Mouse (Mus musculus) left cerebral cortex, adult 2 months (tissue): Measurements from ENCODE around the gene Ube2t. TPM values are rescaled to one million over a fixed set of nuclear protein-coding genes. Genes with fewer than 3 reads are reported as not detected.

Source experiments
- DNase-seq, 2 experiments: peaks; one replicate each; pipeline ENCODE4 v3.0.0; 2021 to 2022; ENCODE audit warnings: low spot score in 2 of 2, mixed read lengths in 1 of 2; ENCODE audit errors: extremely low spot score in 1 of 2
- H3K27ac ChIP-seq: fragments of 200-600 bp; 2 replicates; pipeline ENCODE4 v1.8.1; 2022
- H3K4me3 ChIP-seq: fragments of 200-600 bp; 2 replicates; pipeline ENCODE4 v1.8.1; 2022
- CTCF ChIP-seq: fragments of 200-600 bp; IDR thresholded peaks from 2 replicates; pipeline ENCODE4 v1.8.1; 2022; ENCODE audit warnings: antibody characterized with exemption, mild to moderate bottlenecking, moderate library complexity
- intact Hi-C: fragments of 180-260 bp; cut with DNase I; formaldehyde crosslinking; loops from one replicate; pipeline ENCODE4 v1.15.1; 2025
- total RNA-seq, 2 experiments: library from RNA; stranded (reverse); gene quantifications; 2 replicates each; pipeline ENCODE4 v1.2.3; 2021

Gene Ube2t
- total RNA-seq, 2 experiments from 2014 or later = 1.5 to 2.0 TPM

DNA sequence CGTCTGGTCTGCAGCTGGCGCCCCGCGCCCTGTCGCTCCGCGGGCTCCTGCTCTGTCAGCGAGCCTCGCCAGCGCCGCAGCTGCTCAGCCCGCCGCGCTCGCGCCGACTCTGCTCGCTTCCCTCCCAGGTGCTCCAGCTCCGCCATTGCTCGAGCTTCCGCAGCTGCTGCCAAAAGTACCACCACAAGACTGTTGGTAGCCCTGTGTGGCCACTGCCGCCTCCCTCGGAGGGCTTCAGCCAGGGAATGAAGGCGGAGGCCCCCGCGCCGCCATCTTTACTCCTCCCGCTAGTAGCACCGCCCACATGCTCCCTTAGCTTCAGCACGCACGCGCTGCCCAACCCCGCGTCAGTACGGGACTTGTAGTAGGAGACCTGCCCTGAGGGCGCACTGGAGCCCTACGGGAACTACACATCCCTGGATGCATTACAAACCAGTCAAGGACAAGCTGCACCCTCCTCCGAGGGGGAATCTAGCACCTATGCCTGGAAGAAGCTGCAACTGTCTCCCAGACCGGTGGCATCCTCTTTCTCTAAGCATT lies 6.7 kb upstream of the Ube2t start, which contains the start of gene Ppp1r12b:
Gene Ppp1r12b, minus strand, starts transcription at position 306 of the 540 bp plus-strand sequence.
- TF ChIP-seq CTCF = peak; percentile 49
- Histone ChIP-seq H3K4me3 (peak within 1 kb of the TSS; percentile 88), H3K27ac (peak within 1 kb of the TSS; percentile 95)
- peak; percentile 94 to 96 for DNase-seq
- intact Hi-C loops = loop anchor here (2.0 kb wide), 1 partner anchor 47 kb away; no protein-coding TSS in a partner anchor

DNA sequence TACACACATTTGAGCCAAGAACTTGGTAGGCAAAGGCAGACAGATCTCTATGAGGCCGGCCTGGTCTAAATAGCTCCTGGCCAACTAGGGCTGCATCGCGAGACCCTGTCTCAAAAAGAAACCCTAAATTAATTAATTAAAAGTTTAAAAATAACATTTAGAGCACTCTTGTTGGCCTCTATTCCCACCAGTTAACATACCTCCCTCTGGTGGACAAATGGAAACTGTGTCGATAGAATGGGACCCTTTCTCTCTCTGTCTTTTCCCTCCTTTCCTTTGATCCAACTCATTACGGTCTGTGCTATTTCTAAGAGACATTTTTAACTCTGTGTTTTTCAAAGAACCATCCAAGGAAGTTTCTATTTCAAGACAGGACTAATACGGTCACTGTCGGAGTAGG lies 1.7 kb upstream of the Ube2t start:
- peak; percentile 52 for TF ChIP-seq CTCF
- H3K27ac ChIP-seq = no peak overlapping the region
- H3K4me3 ChIP-seq = no peak overlapping the region
- intact Hi-C loops = loop anchor here (5.0 kb wide), 1 partner anchor 323 kb away; no protein-coding TSS in a partner anchor
- DNase-seq = no peak

DNA sequence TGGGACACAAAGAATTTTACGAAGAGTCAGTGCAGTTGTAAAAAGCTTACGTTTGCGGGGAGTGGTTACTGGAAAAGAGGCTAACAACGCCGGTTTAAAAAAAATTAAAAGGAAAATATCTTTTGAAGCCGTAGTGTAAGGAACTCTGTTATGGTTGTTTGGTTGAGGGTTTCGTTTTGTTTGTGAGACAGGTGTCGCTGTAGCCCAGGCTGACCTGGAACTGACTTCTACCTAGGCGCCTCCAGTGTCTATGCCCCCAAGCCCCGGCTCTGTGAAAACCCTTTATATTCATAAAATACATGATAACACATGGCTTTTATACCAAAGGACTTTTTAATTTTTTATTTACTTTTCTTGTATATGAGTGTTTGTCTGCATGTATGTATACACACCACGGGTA lies 456 bp downstream of the Ube2t start:
- intact Hi-C loops = loop anchor here (5.0 kb wide), 1 partner anchor 326 kb away; no protein-coding TSS in a partner anchor
- Histone ChIP-seq H3K4me3 (peak overlapping the region; percentile 82), H3K27ac (no peak overlapping the region)

DNA sequence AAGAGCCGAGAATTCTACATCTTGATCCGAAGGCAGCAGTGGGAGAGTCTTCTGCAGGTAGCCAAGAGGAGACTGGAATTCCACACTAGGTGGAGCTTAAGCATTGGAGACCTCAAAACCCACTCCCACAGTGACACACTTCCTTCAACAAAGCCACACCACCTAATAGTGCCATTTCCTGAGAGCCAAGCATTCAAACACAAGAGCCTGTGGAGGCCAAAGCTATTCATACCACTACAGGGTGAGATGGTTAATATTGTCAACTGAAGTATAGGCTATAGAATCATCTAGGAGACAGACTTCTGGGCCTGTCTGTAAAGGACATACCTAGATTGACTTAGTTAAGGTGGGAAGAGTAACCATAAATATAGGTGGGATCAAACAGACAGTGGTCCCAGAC lies 3.1 kb downstream of the Ube2t start:
- no peak for TF ChIP-seq CTCF
- Histone ChIP-seq H3K27ac (no peak overlapping the region), H3K4me3 (no peak overlapping the region)
- intact Hi-C loops = no loop called here
- DNase-seq = no peak

More for the DNA sequence above, 456 bp downstream of the Ube2t start:
- TF ChIP-seq CTCF = no peak; the same call in 1 of the 2 replicates
- no peak for DNase-seq

DNA sequence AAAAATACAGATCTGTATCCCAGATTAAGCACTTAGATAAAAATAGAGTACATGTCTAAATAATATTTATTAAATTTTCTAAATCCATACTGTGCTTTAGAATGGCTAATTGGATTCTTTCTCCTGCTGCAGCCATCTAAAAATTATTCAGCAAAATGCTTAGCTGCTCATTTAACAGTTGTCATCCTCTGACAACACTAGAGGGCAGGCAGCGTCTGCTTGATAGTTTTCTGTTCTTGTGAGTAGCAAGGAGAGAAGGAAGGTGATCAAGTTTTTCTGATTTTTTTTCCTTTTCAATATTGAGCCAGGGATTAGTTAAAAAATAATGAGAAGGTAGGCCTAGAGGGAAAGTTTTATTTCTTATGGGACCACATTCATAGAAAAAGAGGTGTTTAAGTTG lies 10.6 kb downstream of the Ube2t start:
- no peak for DNase-seq
- peak; percentile 58 for TF ChIP-seq CTCF
- no peak overlapping the region for H3K4me3 ChIP-seq
- intact Hi-C loops = loop anchor here (5.0 to 10.0 kb wide), 2 partner anchors 134 to 392 kb away; partner anchors contain the start of gene Lgr6
- H3K27ac ChIP-seq = no peak overlapping the region

DNA sequence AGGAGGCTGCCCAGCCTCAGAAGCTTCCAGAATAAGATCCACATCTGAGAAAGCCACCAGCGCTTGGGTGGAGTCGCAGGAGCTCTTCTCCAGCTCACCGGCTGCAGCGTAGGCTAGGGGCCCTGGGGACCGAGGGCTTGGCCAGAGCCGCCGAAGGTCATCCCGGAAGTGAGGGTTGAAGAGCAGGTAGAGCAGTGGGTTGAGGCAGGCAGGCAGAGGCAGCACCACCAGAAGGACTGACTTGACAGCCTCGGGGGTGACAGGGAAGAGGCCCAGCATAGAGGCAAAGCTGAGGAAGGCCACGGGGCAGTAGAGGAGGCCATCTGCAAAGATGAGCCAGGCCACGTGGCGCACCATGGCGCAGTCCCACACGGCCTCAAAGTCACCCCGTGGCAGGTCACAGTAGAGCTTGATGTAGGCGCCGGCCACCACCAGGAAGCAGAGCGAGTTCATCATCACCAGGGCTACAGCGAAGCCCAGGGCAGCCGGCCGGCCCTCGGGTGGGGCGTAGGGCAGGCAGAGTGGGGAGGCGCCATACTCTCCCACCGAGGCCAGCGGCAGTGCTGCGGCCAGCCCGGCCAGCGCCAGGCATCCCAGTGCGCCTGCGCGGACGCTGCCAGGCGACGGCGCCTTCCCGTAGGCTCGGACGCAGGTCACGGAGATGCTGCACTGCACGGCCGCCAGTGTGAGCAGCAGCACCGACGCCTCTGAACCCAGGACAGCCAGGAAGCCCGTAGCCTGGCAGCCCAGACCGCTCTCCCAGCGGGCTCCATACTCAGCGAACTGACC lies 25.0 kb downstream of the Ube2t start:
- intact Hi-C loops = no loop called here
- peak; percentile 64 to 65 for DNase-seq
- H3K27ac ChIP-seq = peak overlapping the region; percentile 56; the same call in 1 of the 2 replicates
- TF ChIP-seq CTCF = no peak
- H3K4me3 ChIP-seq = peak overlapping the region; percentile 46

DNA sequence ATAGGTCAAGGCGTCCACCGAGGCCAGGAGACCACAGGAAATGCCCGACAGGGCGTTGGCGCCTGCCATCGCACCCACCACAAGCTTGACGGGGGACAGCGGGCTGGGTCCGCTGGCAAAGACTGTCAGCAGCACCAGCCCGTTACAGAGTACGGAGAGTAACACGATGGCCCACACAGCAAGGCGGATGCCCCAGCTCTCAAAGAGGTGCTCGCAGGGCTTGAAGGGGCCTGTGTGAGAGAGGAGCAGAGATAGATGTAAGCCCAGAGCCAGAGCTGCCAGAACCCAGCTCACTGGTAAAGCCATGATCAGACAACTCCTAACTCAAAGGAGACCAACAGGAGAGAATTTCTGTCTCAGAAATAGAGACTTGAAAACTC lies 25.6 kb downstream of the Ube2t start:
- DNase-seq = no peak
- H3K4me3 ChIP-seq = peak overlapping the region; percentile 46
- intact Hi-C loops = no loop called here
- H3K27ac ChIP-seq = peak overlapping the region; percentile 56; the same call in 1 of the 2 replicates
- no peak for TF ChIP-seq CTCF

DNA sequence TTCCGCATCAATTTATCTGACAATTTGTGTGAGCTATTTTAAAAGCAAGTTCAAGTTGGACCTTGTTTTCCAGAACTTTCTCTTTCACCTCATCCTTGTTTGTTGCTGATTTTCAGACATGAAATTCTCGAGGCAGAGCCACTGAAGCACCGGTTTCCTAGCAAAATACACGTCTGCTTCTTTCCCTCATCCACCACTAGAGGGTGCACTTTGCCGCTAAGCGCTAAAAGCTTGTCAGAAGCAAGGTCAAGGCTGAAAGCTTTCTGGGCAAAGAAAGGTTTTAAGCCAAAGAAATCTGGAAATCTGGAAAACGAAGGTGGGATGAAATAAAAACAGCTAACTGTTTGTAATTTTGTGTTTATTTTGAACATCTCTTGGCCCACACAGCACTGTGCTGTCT lies 27.0 kb downstream of the Ube2t start:
- peak; percentile 73 to 80 for DNase-seq
- no peak overlapping the region for H3K4me3 ChIP-seq
- no peak overlapping the region for H3K27ac ChIP-seq
- intact Hi-C loops = loop anchor here (1.0 kb wide), 2 partner anchors 117 to 121 kb away; no protein-coding TSS in a partner anchor
- TF ChIP-seq CTCF = peak; percentile 95

DNA sequence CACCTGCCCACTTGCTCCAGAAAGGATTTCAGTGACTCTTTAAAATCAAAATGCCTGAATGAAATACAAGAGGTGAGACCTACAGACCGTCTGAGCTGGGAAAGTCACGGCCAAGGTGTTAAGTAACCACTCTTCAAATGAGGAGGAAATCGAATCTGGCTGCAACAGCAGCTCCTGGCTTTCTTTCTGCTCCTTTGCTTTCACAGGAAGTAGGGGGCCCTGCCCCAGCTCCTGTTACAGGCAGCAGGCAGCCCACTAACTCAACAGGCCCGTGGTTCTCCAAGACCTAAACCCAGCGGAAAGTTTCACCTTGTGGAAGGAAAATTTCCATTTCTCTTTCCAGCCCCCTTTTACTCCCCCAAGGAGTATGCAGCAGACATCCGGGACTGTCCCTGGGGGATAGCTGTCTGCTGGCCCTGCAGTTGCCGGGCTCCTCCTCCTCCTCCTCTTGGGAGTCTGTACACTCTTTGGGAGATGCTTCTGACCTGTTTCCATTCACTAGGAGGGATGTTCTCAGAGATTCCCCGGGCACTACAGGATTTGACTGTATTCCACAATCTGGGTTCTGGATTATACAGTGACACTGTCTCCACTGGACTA lies 29.8 kb downstream of the Ube2t start:
- DNase-seq = no peak
- intact Hi-C loops = no loop called here
- TF ChIP-seq CTCF = no peak
- Histone ChIP-seq H3K27ac (no peak overlapping the region), H3K4me3 (no peak overlapping the region)

DNA sequence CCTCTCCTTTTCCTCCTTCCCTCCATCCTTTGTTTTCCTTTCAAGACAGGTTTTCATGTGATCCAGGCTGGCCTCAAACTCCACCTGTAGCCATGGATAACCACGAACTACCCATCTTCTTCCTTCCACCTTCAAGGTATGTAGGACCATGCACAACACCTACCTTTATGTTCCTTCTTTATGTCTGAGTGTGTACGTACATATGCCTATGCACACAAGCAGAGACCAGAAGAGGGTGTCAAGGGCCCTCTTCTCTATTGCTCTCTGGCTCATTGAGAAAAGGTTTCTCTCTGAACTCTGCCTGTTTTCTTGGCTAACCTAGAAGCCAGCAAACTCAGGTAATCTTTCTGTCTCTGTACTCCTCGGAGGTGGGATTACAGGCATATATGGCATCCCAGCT lies 32.4 kb downstream of the Ube2t start:
- intact Hi-C loops = no loop called here
- H3K4me3 ChIP-seq = no peak overlapping the region
- no peak overlapping the region for H3K27ac ChIP-seq
- no peak for TF ChIP-seq CTCF
- DNase-seq = no peak

DNA sequence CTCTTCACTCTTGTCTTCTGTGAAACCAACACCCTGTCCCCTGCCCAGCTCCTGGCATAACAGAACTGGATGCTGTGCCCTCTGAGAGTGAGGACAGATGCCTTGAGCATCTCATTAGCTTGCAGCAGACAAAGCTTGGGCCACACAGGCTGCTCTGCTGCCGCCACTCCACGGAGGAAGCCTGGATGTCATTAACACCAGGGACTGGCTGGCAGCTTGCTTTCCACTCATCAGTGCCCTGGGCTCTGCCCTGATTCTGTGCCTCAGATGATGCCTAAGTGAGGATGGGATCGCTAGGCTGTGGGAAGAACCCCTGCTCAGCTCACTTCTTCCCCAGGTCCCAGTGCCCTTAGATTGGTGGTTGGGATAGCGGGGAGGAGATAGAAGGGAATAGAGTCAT lies 33.1 kb downstream of the Ube2t start:
- intact Hi-C loops = no loop called here
- no peak for DNase-seq
- Histone ChIP-seq H3K27ac (no peak overlapping the region), H3K4me3 (no peak overlapping the region)
- TF ChIP-seq CTCF = no peak

DNA sequence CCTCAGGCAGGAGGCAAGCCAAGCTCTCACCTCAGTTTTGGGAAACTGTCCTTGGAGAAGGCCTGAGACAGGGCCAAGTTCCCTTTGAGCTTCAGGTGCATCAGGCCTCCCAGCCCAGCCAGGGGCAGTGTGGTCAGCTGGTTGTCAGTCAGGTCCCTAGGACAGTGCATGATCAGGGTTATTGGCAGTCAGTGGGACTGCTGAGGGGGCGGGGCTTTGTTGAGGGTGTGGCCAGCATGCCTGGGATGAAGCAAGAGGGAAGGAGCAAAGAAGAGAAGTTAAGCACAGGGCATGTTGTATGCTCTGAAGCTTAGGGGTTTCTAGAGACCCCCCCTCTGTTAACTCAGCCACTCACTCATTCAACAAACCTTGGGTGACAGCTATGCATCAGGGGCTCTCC lies 33.6 kb downstream of the Ube2t start:
- no peak overlapping the region for H3K27ac ChIP-seq
- intact Hi-C loops = no loop called here

More for the DNA sequence above, 33.6 kb downstream of the Ube2t start:
- no peak for DNase-seq
- H3K4me3 ChIP-seq = no peak overlapping the region
- TF ChIP-seq CTCF = no peak
